Mouse (Mus musculus): ENCODE results near the gene Gle1. TPM values are rescaled to one million over a fixed set of nuclear protein-coding genes. Genes with fewer than 3 reads are reported as not detected.
A peak's percentile ranks its signal among the peaks of the same experiment; 100 is the strongest.

Gle1 gene
- polyA plus RNA-seq, 1 experiment: 36.6 TPM

- H3K36me3 ChIP-seq (ENCODE audit: control insufficient read depth, insufficient read depth, low read length): no peaks in the 10 kb centered on the region
- no peaks in the 10 kb centered on the region for H3K27me3 ChIP-seq (ENCODE audit: control insufficient read depth, insufficient read depth, low read length)
- TF ChIP-seq POLR2A (IDR thresholded peaks at IDR 0.05; ENCODE audit: control insufficient read depth, extremely low read depth, insufficient read depth, low read length, poor library complexity) (no peak), CTCF (IDR thresholded peaks at IDR 0.05; ENCODE audit: borderline replicate concordance, control insufficient read depth, extremely low read depth, insufficient read depth, low read length, poor library complexity) (no peak)
- WGBS: 93% methylated on average over 5 of the region's 5 CpGs
- H3K27ac ChIP-seq (ENCODE audit: control insufficient read depth, insufficient read depth, low read length): no peak overlapping the region
- no peak overlapping the region for H3K4me3 ChIP-seq (ENCODE audit: control insufficient read depth, insufficient read depth, low read length)
- no peaks in the 10 kb centered on the region; the same call in 1 of the 2 replicates for H3K4me1 ChIP-seq (replicated peaks; ENCODE audit: control insufficient read depth, insufficient read depth, low read length)
- no peak for DNase-seq
These were observed 32.5 kb downstream of the Gle1 start for GRCm38 (mm10) chr2:29967768-29968167.

DNA sequence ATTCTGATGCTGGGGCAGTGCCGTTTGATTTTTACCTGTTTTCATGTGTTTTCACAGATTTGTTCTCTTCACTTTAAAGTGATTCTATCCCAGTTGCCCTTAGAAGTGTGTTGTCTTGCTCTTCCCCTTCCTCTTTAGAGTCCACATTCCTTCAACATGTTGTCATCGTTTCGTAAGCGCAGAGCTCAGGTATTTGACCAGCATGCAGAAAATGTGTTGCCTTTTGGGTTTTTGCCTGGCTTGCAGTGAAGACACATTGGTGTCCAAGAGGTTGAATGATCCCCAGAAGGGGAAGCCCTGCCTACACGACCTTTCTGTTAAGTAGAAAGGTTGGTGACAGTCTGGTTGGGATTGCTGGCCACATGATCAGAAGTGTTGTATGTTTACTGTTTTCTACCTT lies 33.4 kb downstream of the Gle1 start:
- H3K4me1 ChIP-seq (replicated peaks; ENCODE audit: control insufficient read depth, insufficient read depth, low read length): no peaks in the 10 kb centered on the region; the same call in 1 of the 2 replicates

DNA sequence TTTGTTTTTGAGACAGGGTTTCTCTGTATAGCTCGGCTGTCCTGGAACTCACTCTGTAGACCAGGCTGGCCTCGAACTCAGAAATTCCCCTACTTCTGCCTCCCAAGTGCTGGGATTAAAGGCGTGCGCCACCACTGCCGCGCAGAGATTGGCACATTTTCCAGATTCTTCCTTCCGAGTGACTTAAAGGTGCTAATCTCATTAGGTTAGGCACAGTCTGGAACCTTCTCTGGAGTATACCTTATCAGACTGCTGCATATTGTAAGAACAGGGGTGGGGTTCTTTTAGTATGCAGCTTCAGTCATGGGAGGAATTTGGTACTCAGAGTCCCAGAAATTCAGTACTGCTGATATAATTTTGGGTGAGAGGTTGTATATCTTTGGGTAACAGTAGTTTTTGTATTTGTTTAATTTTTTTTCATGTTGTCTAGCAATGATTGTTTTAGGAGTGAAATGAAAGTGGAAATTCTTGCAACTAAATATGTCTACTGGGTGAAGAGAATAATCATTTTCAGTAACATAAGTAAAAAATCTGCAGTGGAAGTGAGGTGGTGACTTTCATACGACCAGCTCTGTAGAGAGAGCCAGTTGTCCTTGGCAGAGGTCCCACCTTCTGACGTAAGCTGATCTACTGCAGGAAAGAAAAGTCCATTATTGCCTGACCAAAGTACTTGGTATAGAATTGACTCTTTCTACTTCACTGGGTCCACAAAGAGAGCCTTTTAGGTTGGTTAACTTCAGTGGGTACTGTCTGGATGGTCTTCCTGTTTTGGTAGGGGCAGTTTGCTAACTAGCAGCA lies 36.8 kb downstream of the Gle1 start:
- no peak overlapping the region for H3K4me3 ChIP-seq (ENCODE audit: control insufficient read depth, insufficient read depth, low read length)
- WGBS: 91% methylated on average over 9 of the region's 9 CpGs
- no peak for DNase-seq
- no peaks in the 10 kb centered on the region; the same call in 1 of the 2 replicates for H3K4me1 ChIP-seq (replicated peaks; ENCODE audit: control insufficient read depth, insufficient read depth, low read length)
- no peaks in the 10 kb centered on the region for H3K36me3 ChIP-seq (ENCODE audit: control insufficient read depth, insufficient read depth, low read length)
- no peak overlapping the region for H3K27ac ChIP-seq (ENCODE audit: control insufficient read depth, insufficient read depth, low read length)
- no peaks in the 10 kb centered on the region for H3K27me3 ChIP-seq (ENCODE audit: control insufficient read depth, insufficient read depth, low read length)
- TF ChIP-seq POLR2A (IDR thresholded peaks at IDR 0.05; ENCODE audit: control insufficient read depth, extremely low read depth, insufficient read depth, low read length, poor library complexity) (no peak), CTCF (IDR thresholded peaks at IDR 0.05; ENCODE audit: borderline replicate concordance, control insufficient read depth, extremely low read depth, insufficient read depth, low read length, poor library complexity) (no peak)

More for the DNA sequence above, 33.4 kb downstream of the Gle1 start:
- Histone ChIP-seq H3K27me3 (ENCODE audit: control insufficient read depth, insufficient read depth, low read length) (no peaks in the 10 kb centered on the region), H3K36me3 (ENCODE audit: control insufficient read depth, insufficient read depth, low read length) (no peaks in the 10 kb centered on the region), H3K4me3 (ENCODE audit: control insufficient read depth, insufficient read depth, low read length) (no peak overlapping the region), H3K27ac (ENCODE audit: control insufficient read depth, insufficient read depth, low read length) (no peak overlapping the region)
- no peak for DNase-seq
- TF ChIP-seq POLR2A (IDR thresholded peaks at IDR 0.05; ENCODE audit: control insufficient read depth, extremely low read depth, insufficient read depth, low read length, poor library complexity) (no peak), CTCF (IDR thresholded peaks at IDR 0.05; ENCODE audit: borderline replicate concordance, control insufficient read depth, extremely low read depth, insufficient read depth, low read length, poor library complexity) (no peak)
- WGBS: 92% methylated on average over 5 of the region's 5 CpGs

- WGBS: 43% methylated on average over 2 of the region's 2 CpGs
- Histone ChIP-seq H3K27ac (ENCODE audit: control insufficient read depth, insufficient read depth, low read length) (no peak overlapping the region), H3K27me3 (ENCODE audit: control insufficient read depth, insufficient read depth, low read length) (no peaks in the 10 kb centered on the region), H3K36me3 (ENCODE audit: control insufficient read depth, insufficient read depth, low read length) (peaks cover 4% of the 10 kb centered on the region), H3K4me3 (ENCODE audit: control insufficient read depth, insufficient read depth, low read length) (no peak overlapping the region), H3K4me1 (replicated peaks; ENCODE audit: control insufficient read depth, insufficient read depth, low read length) (no peaks in the 10 kb centered on the region)
- TF ChIP-seq POLR2A (IDR thresholded peaks at IDR 0.05; ENCODE audit: control insufficient read depth, extremely low read depth, insufficient read depth, low read length, poor library complexity) (no peak), CTCF (IDR thresholded peaks at IDR 0.05; ENCODE audit: borderline replicate concordance, control insufficient read depth, extremely low read depth, insufficient read depth, low read length, poor library complexity) (no peak)
- DNase-seq: no peak
These were observed 38.3 kb downstream of the Gle1 start for GRCm38 (mm10) chr2:29973525-29973924.

DNA sequence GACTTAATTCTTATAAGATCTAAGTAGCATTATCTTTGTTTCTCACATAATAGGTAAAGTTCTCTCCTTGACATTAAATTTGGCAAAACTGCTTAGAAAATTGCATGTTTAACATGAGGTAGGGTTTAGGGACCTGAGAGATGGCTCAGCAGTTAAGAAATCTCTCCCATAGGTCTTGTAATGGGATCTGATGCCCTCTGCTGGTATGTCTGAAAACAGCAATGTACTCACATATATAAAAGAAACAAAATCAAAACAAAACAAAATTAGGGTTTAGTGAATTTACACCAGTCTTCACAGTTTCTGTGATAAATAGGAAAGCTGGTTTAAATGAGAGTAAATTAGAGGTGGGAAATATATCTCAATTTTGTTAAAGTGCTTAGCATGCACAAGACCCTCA lies 42.1 kb downstream of the Gle1 start:
- H3K27me3 ChIP-seq (ENCODE audit: control insufficient read depth, insufficient read depth, low read length): no peaks in the 10 kb centered on the region
- H3K4me1 ChIP-seq (replicated peaks; ENCODE audit: control insufficient read depth, insufficient read depth, low read length): no peaks in the 10 kb centered on the region
- TF ChIP-seq CTCF (IDR thresholded peaks at IDR 0.05; ENCODE audit: borderline replicate concordance, control insufficient read depth, extremely low read depth, insufficient read depth, low read length, poor library complexity) (no peak), POLR2A (IDR thresholded peaks at IDR 0.05; ENCODE audit: control insufficient read depth, extremely low read depth, insufficient read depth, low read length, poor library complexity) (no peak)
- no peak overlapping the region for H3K4me3 ChIP-seq (ENCODE audit: control insufficient read depth, insufficient read depth, low read length)
- DNase-seq: peak; percentile 41
- no peak overlapping the region for H3K27ac ChIP-seq (ENCODE audit: control insufficient read depth, insufficient read depth, low read length)
- peaks cover 35% of the 10 kb centered on the region for H3K36me3 ChIP-seq (ENCODE audit: control insufficient read depth, insufficient read depth, low read length)

- Histone ChIP-seq H3K4me3 (ENCODE audit: control insufficient read depth, insufficient read depth, low read length) (no peak overlapping the region), H3K27ac (ENCODE audit: control insufficient read depth, insufficient read depth, low read length) (no peak overlapping the region), H3K4me1 (replicated peaks; ENCODE audit: control insufficient read depth, insufficient read depth, low read length) (no peaks in the 10 kb centered on the region), H3K36me3 (ENCODE audit: control insufficient read depth, insufficient read depth, low read length) (peaks cover 65% of the 10 kb centered on the region), H3K27me3 (ENCODE audit: control insufficient read depth, insufficient read depth, low read length) (no peaks in the 10 kb centered on the region)
- TF ChIP-seq CTCF (IDR thresholded peaks at IDR 0.05; ENCODE audit: borderline replicate concordance, control insufficient read depth, extremely low read depth, insufficient read depth, low read length, poor library complexity): no peak
- TF ChIP-seq POLR2A (IDR thresholded peaks at IDR 0.05; ENCODE audit: control insufficient read depth, extremely low read depth, insufficient read depth, low read length, poor library complexity): no peak
- WGBS: 100% methylated on average over 1 of the region's 1 CpGs
- no peak for DNase-seq
These were observed 45.4 kb downstream of the Gle1 start for GRCm38 (mm10) chr2:29980661-29981060.
